In the genomic region with DNA sequence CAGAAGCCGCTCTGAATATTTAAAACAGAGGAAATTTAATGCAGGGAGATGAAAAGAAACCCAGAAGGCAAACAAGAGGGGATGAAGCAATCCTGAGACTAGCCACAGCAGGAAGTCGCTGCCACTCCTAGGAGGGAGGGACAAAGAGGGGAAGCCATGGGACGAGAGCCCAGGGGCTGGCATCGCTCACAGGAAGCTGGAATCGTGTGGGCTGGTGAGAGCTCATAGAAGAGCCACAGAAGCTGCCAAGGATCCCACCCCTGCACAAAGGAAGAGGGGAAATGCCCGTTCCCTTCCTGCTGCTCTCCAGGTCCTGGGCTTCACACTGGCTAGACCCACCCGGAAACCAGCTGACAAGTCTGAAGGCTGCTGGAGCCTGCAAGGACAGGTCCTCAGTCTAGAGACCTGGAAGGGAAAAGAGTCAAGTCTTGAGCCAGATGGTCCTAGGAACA, we compare ENCODE assay signal across 8 mouse cellular contexts.
DNase-seq lines count a peak whose midpoint lies in the region; ATAC-seq and TF ChIP-seq lines count a peak whose summit lies in the region.

No protein-coding gene starts in this region.

- ATAC-seq in forebrain, embryonic 12.5 days (ENCODE audit: low FRiP score): peak; percentile 45
- peak; percentile 69; the same call in 1 of the 2 replicates for ATAC-seq in heart, embryonic 15.5 days (replicated peaks; ENCODE audit: insufficient number of reproducible peaks, insufficient read depth, low FRiP score, low read depth)
- peak; percentile 86 for ATAC-seq in midbrain, postnatal 0 days (ENCODE audit: low FRiP score)

- H3K27me3 ChIP-seq in CH12.LX (replicated peaks): no peaks in the 10 kb centered on the region
- no peaks in the 10 kb centered on the region for H3K27me3 ChIP-seq in forebrain, embryonic 12.5 days
- no peaks in the 10 kb centered on the region for H3K27me3 ChIP-seq in heart, embryonic 15.5 days
- H3K27me3 ChIP-seq in liver, adult 2 months (ENCODE audit: control insufficient read depth, insufficient read depth, low read length): no peaks in the 10 kb centered on the region
- no peaks in the 10 kb centered on the region for H3K27me3 ChIP-seq in midbrain, postnatal 0 days (ENCODE audit: insufficient read depth, low read length)

- no peaks in the 10 kb centered on the region for H3K9me3 ChIP-seq in CH12.LX (replicated peaks; ENCODE audit: low read length)
- H3K9me3 ChIP-seq in forebrain, embryonic 12.5 days: no peaks in the 10 kb centered on the region
- no peaks in the 10 kb centered on the region for H3K9me3 ChIP-seq in heart, embryonic 15.5 days (replicated peaks)
- H3K9me3 ChIP-seq in midbrain, postnatal 0 days (ENCODE audit: low read length): no peaks in the 10 kb centered on the region

- 24% methylated on average over 7 of the region's 7 CpGs for WGBS in forebrain, embryonic 12.5 days
- WGBS in heart, embryonic 15.5 days: 30% methylated on average over 7 of the region's 7 CpGs
- 30% methylated on average over 7 of the region's 7 CpGs for WGBS in liver, adult 2 months
- WGBS in midbrain, postnatal 0 days: 9% methylated on average over 7 of the region's 7 CpGs

- TF ChIP-seq RAD21 in CH12.LX (IDR thresholded peaks at IDR 0.05; ENCODE audit: low read depth, low read length): no peak

- no peak for TF ChIP-seq POLR2A in CH12.LX (IDR thresholded peaks at IDR 0.05; ENCODE audit: low read depth, low read length)
- TF ChIP-seq POLR2A in liver, adult 2 months (IDR thresholded peaks at IDR 0.05; ENCODE audit: extremely low read depth, insufficient read depth, low read length): no peak

- DNase-seq in CH12.LX (ENCODE audit: extremely low read depth): no peak
- peak; percentile 13 for DNase-seq in cerebellum, adult 11 months
- DNase-seq in kidney, postnatal 10 days: peak; percentile 70
- DNase-seq in liver, adult 2 months (ENCODE audit: extremely low read depth, low read depth, low spot score): no peak
- peak; percentile 92 for DNase-seq in midbrain, postnatal 0 days (ENCODE audit: low spot score)
- peak; percentile 31 to 38 for DNase-seq in thymus, postnatal 36 days

- in situ Hi-C loops in CH12.LX (cut with MboI; ENCODE audit: low pct_ligation_motif_present, low pct_unique_long_range_greater_than_20kb, low sequenced_read_pairs): no loop called here

- no peaks in the 10 kb centered on the region for H3K79me2 ChIP-seq in CH12.LX (replicated peaks; ENCODE audit: control insufficient read depth, extremely low read depth, insufficient read depth, poor library complexity, severe bottlenecking)
- no peaks in the 10 kb centered on the region for H3K79me2 ChIP-seq in liver, adult 2 months (ENCODE audit: control insufficient read depth, insufficient read depth, low read length)

- no peak overlapping the region for H3K27ac ChIP-seq in CH12.LX (ENCODE audit: insufficient read depth, low read depth)
- H3K27ac ChIP-seq in forebrain, embryonic 12.5 days: peak overlapping the region; percentile 78
- peak overlapping the region; percentile 85 for H3K27ac ChIP-seq in heart, embryonic 15.5 days
- H3K27ac ChIP-seq in liver, adult 2 months (replicated peaks; ENCODE audit: insufficient read depth, low read depth, low read length): peak overlapping the region; percentile 14
- H3K27ac ChIP-seq in midbrain, postnatal 0 days (ENCODE audit: low read depth, low read length): peak overlapping the region; percentile 60

- H3K4me2 ChIP-seq in CH12.LX (ENCODE audit: insufficient read depth, low read depth, poor library complexity, severe bottlenecking): 0 out of 2 replicates have a peak overlapping the region, but pooled peaks have one; percentile 3
- peak overlapping the region; percentile 31; the same call in 1 of the 2 replicates for H3K4me2 ChIP-seq in forebrain, embryonic 12.5 days
- peak overlapping the region; percentile 42 for H3K4me2 ChIP-seq in heart, embryonic 15.5 days
- H3K4me2 ChIP-seq in midbrain, postnatal 0 days (ENCODE audit: low read depth, low read length, poor library complexity, severe bottlenecking): peak overlapping the region; percentile 15; the same call in 1 of the 2 replicates

- TF ChIP-seq CTCF in CH12.LX (conservative IDR thresholded peaks at IDR 0.05 in 1 of 2, IDR thresholded peaks at IDR 0.05 in 1 of 2; ENCODE audit: low read depth in 2 of 2, low read length in 2 of 2): no peak
- TF ChIP-seq CTCF in liver, adult 2 months (IDR thresholded peaks at IDR 0.05; ENCODE audit: low read depth, low read length): no peak
- TF ChIP-seq CTCF in midbrain, postnatal 0 days (IDR thresholded peaks at IDR 0.05): no peak

- no peak overlapping the region for H3K4me3 ChIP-seq in CH12.LX (replicated peaks in 1 of 3; ENCODE audit: low read depth in 2 of 3, low read length in 2 of 3, poor library complexity in 1 of 3)
- no peak overlapping the region for H3K4me3 ChIP-seq in forebrain, embryonic 12.5 days (replicated peaks)
- H3K4me3 ChIP-seq in heart, embryonic 15.5 days: no peak overlapping the region
- H3K4me3 ChIP-seq in liver, adult 2 months (ENCODE audit: insufficient read depth, low read depth, low read length): no peak overlapping the region
- no peak overlapping the region for H3K4me3 ChIP-seq in midbrain, postnatal 0 days (ENCODE audit: low read depth, low read length)

- peaks cover 13 to 35% of the 10 kb centered on the region in 2 experiments for H3K4me1 ChIP-seq in CH12.LX (ENCODE audit: control insufficient read depth in 1 of 2, insufficient read depth in 2 of 2)
- H3K4me1 ChIP-seq in forebrain, embryonic 12.5 days: peaks cover 15% of the 10 kb centered on the region
- H3K4me1 ChIP-seq in heart, embryonic 15.5 days (replicated peaks): peaks cover 31% of the 10 kb centered on the region
- peaks cover 14% of the 10 kb centered on the region for H3K4me1 ChIP-seq in liver, adult 2 months (ENCODE audit: control insufficient read depth, insufficient read depth, low read length)
- H3K4me1 ChIP-seq in midbrain, postnatal 0 days (ENCODE audit: insufficient read depth, low read length): peaks cover 8% of the 10 kb centered on the region; the same call in 1 of the 2 replicates

- H3K9ac ChIP-seq in CH12.LX (ENCODE audit: insufficient read depth, low read depth): no peak overlapping the region
- H3K9ac ChIP-seq in forebrain, embryonic 12.5 days: no peak overlapping the region
- H3K9ac ChIP-seq in heart, embryonic 15.5 days: no peak overlapping the region
- H3K9ac ChIP-seq in liver, adult 2 months (ENCODE audit: low read depth, low read length): no peak overlapping the region
- H3K9ac ChIP-seq in midbrain, postnatal 0 days (replicated peaks; ENCODE audit: low read length, poor library complexity, severe bottlenecking): no peak overlapping the region

- TF ChIP-seq EP300 in CH12.LX (IDR thresholded peaks at IDR 0.05; ENCODE audit: low read length): no peak

- dilution Hi-C loops in CH12.LX (cut with MboI; ENCODE audit: extremely low pct_ligation_motif_present, extremely low pct_unique_long_range_greater_than_20kb, low sequenced_read_pairs): no loop called here

- H3K36me3 ChIP-seq in CH12.LX (replicated peaks in 1 of 2; ENCODE audit: control insufficient read depth in 1 of 2, insufficient read depth in 1 of 2, low read length in 1 of 2): no peaks in the 10 kb centered on the region
- H3K36me3 ChIP-seq in forebrain, embryonic 12.5 days (replicated peaks): no peaks in the 10 kb centered on the region
- H3K36me3 ChIP-seq in heart, embryonic 15.5 days: no peaks in the 10 kb centered on the region
- H3K36me3 ChIP-seq in liver, adult 2 months (ENCODE audit: control insufficient read depth, insufficient read depth, low read length): no peaks in the 10 kb centered on the region
- H3K36me3 ChIP-seq in midbrain, postnatal 0 days (ENCODE audit: insufficient read depth, low read length): no peaks in the 10 kb centered on the region

TF ChIP-seq in CH12.LX, 34 proteins besides CTCF, POLR2A, EP300 and RAD21:
- no peak for TF ChIP-seq SMC3 (IDR thresholded peaks at IDR 0.05; ENCODE audit: low read depth, low read length)
- no peak for TF ChIP-seq MAZ (IDR thresholded peaks at IDR 0.05; ENCODE audit: low read depth, low read length)
- no peak for TF ChIP-seq E2F4 (IDR thresholded peaks at IDR 0.05; ENCODE audit: insufficient replicate concordance, low read depth, low read length)
- no peak for TF ChIP-seq RCOR1 (conservative IDR thresholded peaks at IDR 0.05; ENCODE audit: low read depth, low read length)
- TF ChIP-seq USF1 (IDR thresholded peaks at IDR 0.05; ENCODE audit: low read depth, low read length): no peak
- TF ChIP-seq TBP (conservative IDR thresholded peaks at IDR 0.05; ENCODE audit: low read depth, low read length): no peak
- no peak for TF ChIP-seq TCF12 (IDR thresholded peaks at IDR 0.05; ENCODE audit: low read depth, low read length)
- no peak for TF ChIP-seq CHD1 (IDR thresholded peaks at IDR 0.05; ENCODE audit: low read depth, low read length)
- TF ChIP-seq USF2 (conservative IDR thresholded peaks at IDR 0.05; ENCODE audit: low read depth, low read length): no peak

Comparison
In these comparisons a context has a peak if more than half of its experiments do, and no peak if none do; other contexts are left out.
1. DNase-seq: peak in cerebellum, adult 11 months (single experiment), kidney, postnatal 10 days (single experiment), midbrain, postnatal 0 days (single experiment) and thymus, postnatal 36 days (2 of 2); none in CH12.LX (single experiment) and liver, adult 2 months (single experiment).
2. Peak in every context shown above with its lines, with median percentiles within 50 percentile points of each other: H3K4me2 ChIP-seq and ATAC-seq.